In the genomic region with DNA sequence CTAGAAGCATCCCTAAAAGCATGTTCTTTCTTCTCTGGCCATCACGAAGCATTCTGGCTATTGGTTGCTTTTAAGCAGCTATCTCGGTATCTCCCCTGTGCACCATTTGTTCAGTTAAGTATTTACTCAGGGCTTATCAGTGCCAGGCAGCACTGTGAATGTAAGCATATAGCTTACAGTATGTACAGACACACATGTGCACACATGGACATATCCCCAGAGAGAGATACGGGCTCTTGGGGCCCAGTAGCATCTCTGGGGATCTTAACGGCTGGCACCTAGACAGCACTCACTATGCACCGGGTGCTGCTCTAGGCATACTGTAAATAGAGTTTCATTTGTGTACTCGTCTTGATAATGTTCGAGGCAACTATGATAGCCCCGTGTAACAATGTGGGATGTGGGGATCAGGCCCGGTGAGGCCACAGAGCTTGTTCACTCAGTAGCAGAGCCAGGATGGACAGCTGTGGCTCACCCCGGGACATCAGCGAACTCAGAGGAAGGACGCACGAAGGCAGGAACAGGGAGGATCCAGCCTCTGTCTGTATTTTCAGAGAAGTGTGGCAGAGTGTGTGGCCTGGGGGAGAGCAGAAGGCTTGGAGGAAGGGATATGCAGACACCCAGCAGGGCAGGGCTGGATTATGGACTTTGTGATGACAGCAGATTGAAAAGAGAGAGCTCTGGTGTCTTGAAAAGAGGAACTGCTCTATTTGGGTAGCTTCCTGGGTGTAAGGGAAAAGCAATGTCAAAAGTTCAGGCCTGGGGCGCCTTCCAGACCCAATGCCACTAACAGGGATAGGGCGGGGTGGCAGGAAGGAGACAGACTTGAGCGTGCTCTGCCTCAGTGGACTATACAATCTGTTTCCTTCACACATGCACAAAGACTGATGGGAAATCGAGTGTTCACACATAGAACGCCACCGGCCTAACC, we compare ENCODE assay signal across 1 mouse cellular context.
TF ChIP-seq lines count a peak whose summit lies in the region.

No protein-coding gene starts in this region.

TF ChIP-seq in MEL, 35 proteins besides CTCF, POLR2A, EP300 and RAD21 (continued from another document):
- TF ChIP-seq TAL1 (IDR thresholded peaks at IDR 0.05; ENCODE audit: low read length) = peak; percentile 99
